Mouse (Mus musculus) frontal cortex, postnatal 10 days (tissue): ENCODE data around the gene 3300002I08Rik.
"Not testable (repeated sequence)": the region's sequence is repeated elsewhere in the genome, so short reads cannot be mapped to it uniquely, and the experiment has no call there.

ENCODE experiments used
- DNase-seq, 2 experiments: peaks; one replicate each; pipeline ENCODE4 v3.0.0; 2022; ENCODE audit warnings: low spot score in 2 of 2, mixed read lengths in 1 of 2

3300002I08Rik gene

GRCm38 (mm10) chr2:150362113-150362877, at the start of gene 3300002I08Rik:
TSS of gene 3300002I08Rik (minus strand) at chr2:150362765.
- DNase-seq, result peak; percentile 76 to 85

DNA sequence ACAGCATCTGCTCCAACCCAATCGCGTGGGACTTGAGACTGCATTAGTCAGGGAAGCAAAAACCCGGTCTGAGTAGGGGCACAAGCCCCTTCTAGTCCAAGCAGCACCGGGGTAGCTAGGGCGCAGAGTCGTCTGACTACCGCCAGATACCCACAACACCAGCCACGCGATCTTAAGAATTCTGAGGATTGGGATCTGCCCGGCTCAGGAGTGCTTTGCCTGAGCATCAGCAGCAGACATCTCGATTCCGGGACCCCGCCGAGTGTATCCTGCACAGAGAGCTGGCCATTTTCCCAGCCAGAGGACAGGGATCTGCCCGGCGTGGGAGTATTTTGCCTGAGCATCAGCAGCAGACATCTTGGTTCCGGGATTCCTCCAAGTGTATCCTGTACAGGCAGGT, 49.6 kb upstream of the 3300002I08Rik start:
- not testable (repeated sequence) for DNase-seq

- DNase-seq, result no peak
Observed at GRCm38 (mm10) chr2:150390198-150390597, 27.6 kb upstream of the 3300002I08Rik start.

DNA sequence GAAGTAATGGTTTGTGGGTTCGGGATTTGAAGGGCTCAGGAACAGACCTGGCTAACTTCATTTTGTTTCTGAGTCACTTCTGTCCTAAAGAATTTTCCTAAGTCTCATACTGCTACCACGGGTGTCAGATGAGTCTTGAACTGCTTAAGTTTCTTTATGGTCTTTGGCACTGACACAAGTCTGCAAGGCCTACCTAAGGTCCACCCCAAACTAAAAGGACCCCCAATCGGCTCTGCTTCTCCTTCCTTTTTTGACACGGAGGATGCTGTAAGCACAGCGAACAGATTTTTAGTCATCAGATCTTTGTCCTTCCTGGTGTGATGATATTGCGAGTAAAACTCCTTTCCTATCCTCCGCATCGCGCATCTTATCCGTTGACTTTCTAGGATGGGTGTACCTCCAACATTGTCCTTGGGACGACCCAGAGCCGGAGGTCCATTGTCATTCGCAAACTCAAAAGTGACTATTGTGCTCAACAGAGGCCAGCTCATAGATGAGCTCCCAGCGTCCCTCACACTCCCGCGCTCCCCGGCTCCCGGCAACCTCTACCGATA, 23.1 kb upstream of the 3300002I08Rik start:
- not testable (repeated sequence) for DNase-seq

GRCm38 (mm10) chr2:150362878-150363229, 289 bp upstream of the 3300002I08Rik start:
- no peak for DNase-seq

DNA sequence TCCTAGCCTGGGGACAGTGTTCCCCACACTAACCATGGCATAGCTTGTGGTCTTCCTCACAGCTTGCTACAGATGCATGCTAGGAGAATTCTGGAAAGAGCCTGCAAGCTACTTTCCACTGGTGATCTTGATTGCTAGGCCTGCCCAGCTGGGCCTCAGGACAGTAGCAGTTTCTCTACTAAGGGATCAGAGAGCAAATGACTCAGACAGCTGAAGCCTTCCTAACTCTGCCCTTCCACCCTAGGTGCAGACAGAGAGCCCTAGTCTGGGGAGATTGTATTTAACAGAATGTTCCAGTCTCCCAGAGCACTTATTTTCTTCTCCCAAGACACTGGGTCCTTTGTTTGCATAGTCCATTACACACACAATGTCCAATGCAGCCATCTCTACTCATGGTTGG, 5.4 kb downstream of the 3300002I08Rik start:
- not testable (repeated sequence) for DNase-seq

GRCm38 (mm10) chr2:150323402-150323801, 39.2 kb downstream of the 3300002I08Rik start, which contains the start of gene Gm10130:
TSS of gene Gm10130 (plus strand) at chr2:150323702.
- no peak for DNase-seq

DNA sequence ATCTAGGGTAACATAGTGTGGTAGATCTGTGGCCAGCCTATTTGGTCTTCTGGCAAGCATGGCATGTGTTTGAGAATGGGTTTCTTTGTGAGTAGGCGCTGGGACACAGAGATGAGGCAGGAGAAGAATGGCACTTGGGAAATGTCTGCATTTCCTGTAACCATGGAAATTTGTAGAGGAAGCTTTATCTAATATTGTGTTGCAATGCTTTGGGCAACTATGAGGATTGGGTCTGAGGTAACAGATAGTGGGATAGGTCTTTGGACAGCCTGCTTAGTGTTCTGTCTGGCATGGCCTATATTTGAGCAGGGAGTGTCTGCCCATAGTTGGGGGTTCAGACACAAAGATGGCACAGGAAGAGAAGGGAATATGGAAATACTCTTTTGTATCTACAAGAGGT, 43.6 kb downstream of the 3300002I08Rik start:
- DNase-seq, result no peak

GRCm38 (mm10) chr2:150316140-150316539, 46.4 kb downstream of the 3300002I08Rik start:
- DNase-seq, result no peak

- peak; percentile 73 to 85 for DNase-seq
Observed at GRCm38 (mm10) chr2:150310952-150311884, 51.3 kb downstream of the 3300002I08Rik start.

- DNase-seq, result no peak
Observed at GRCm38 (mm10) chr2:150307183-150307773, 55.3 kb downstream of the 3300002I08Rik start.

- DNase-seq, result no peak
Observed at GRCm38 (mm10) chr2:150299096-150299495, 63.5 kb downstream of the 3300002I08Rik start.

DNA sequence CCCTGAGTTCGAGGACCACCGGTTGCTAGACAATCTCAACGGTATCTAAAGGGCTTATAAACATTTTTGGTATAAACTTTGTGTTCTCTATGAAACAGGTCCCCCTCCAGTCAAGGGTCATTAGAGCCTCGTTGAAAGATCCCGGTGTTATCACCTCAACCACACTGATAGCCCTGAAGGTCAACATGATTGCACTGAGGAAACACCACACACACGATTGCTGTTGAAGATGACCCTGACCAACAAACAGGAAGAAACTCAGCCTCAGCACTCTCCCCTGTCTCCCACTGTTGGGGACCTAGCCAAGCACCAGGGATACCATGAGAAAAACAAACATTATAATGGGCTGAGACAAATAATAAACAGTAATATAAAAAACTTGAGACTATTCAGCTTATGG, 68.9 kb downstream of the 3300002I08Rik start:
- no peak for DNase-seq
